Mouse (Mus musculus): ENCODE data around the gene Gatc.
"Not testable (repeated sequence)": the region's sequence is repeated elsewhere in the genome, so short reads cannot be mapped to it uniquely, and the experiment has no call there.

Gene Gatc

DNA sequence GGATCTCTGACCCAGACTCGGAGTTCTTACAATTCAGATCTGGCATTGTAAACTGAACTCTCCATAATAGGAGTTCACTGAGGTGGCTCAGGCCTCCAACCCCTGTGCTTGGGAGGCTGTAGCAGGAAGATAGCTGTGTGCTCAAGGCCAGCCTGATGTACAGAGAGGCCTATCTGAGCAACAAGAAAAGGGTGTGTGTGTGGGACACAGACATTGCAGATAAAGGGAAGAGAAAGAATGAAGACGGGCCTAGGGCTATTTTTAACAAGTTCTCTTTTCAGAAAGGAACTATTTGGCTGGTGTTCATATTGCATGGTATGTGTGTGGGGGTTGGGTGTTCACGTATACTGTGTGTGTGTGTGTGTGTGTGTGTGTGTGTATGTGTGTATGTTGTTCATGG lies 7.4 kb downstream of the Gatc start:
- no peak for DNase-seq (ENCODE audit: low read depth in 1 of 2, low spot score in 2 of 2)

DNA sequence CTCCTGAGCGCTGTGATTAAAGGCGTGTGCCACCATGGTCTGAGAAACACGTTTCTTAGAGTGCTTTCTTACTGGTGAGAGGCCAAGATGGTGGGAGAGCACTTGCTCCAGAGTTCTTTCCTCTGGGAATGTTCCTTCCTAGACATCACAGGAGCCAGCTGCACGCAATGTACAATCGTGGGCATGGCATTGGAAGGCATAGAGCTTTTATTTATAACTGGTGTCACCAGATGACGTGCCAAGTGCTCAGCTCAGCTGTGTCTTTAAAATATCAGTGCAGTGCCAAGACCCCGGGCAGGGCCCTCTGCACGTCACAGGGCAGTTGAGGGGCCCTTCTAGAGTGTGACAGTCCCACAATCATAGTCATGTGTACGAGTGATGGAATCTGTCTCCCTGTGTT lies 10.0 kb downstream of the Gatc start:
- DNase-seq (ENCODE audit: low read depth in 1 of 2, low spot score in 2 of 2) = no peak

DNA sequence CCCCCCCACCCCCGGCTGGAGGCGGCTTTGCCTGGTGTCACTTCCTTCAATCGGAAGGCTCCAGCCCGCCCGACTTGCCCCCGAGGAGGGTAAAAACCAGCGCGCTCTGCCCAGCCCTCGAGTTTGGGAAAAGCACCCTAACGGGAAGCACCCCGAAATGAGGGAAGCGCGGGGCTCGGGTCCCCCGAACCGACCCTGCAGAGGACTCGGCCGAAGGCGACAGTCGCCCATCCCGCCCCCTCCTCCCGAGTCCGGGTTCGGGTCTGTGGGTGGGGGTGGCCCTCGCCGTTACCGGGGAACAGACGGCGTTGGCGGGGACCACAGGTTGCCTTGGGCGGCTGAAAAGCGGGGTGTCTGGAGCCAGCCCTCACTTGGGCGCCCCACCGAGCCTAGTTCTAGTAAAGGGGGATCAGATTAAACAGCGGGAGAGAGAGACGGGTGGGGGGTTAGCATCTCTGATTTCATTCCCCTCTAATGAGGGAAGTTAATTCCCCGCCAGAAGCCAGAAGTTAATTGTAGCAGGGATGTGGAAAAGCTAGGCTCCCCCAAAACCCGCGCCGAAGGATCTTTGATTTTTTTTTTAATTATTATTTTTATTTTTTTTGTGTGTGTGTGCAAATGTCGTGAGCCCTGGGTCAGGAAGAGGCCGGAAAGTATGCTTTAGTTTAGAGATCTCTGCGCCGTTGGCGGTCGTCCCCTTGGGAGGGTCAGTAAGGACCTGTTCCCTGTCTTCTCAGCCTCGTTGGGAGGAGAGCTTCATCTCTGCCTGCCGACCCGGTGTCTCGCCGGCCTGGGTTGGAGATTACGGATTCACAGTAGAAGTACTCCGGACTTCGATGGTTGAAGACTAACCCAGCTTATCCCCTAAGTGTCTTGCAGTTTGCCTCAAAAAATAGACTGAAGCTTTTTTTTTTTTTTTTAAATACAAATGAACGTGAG lies 13.1 kb downstream of the Gatc start:
- DNase-seq (ENCODE audit: low read depth in 1 of 2, low spot score in 2 of 2) = peak in 1 of 2 experiments; percentile 8

DNA sequence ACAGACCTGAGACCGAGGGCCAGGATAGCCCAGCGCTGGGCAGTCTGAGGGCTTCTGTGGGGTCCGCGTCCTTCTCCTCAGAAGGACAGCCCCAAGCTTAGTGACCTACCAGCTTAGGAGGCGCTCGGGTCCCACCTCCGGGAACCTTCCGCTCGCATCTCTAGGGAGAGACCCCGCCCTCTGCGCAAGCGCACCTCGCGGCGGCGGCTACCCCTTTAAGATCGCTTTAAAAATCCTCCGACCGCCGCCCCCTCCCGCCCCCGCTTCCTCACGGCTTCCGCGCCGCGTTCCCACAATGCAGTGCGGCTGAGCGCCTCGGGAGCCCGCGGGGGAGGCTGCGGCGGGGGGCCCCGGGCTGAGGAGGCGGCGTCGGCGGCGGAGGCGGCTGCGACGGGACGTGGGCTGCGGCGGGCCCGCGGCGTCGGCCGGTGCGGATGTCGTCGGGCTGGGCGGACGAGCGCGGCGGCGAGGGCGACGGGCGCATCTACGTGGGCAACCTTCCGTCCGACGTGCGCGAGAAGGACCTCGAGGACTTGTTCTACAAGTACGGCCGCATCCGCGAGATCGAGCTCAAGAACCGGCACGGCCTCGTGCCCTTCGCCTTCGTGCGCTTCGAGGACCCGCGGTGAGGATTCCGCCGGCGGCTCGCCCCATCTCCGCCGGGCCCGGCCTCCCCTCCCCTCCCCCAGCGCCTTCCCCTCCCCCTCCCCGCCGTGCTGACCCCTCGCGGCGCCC lies 13.9 kb downstream of the Gatc start, which contains the start of gene Srsf9:
Gene Srsf9 (plus strand): TSS at position 303 of the 735 bp plus-strand sequence.
- peak; percentile 70 to 88 for DNase-seq (ENCODE audit: low read depth in 1 of 2, low spot score in 2 of 2)

DNA sequence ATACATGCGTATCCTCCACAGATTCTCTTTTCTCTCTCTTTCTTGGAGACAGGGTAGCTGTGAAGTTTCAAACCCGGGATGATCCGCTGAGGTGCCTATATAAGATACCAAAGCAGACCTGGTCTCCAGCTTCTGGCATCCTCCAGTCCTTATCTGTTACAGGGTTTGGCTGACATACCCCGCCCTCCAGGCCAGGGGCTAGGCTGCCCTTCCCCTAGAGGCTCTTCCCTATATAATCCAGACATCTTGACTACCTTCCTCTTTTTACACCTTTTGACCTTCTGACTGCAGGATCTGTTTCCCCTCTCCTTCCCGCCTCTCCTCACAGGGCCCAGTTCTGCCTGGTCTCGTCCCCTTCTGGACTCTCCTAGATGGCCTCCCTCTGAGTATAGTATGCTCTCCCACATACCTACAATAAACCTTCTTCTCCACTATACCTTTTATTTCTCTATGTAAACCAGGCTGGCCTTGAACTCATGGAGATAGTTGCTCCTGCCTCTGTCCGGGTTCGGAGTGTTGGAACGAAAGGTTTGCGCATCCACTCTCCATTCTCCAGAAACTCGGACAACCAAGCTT lies 14.6 kb downstream of the Gatc start:
- no peak for DNase-seq (ENCODE audit: low read depth in 1 of 2, low spot score in 2 of 2)

DNA sequence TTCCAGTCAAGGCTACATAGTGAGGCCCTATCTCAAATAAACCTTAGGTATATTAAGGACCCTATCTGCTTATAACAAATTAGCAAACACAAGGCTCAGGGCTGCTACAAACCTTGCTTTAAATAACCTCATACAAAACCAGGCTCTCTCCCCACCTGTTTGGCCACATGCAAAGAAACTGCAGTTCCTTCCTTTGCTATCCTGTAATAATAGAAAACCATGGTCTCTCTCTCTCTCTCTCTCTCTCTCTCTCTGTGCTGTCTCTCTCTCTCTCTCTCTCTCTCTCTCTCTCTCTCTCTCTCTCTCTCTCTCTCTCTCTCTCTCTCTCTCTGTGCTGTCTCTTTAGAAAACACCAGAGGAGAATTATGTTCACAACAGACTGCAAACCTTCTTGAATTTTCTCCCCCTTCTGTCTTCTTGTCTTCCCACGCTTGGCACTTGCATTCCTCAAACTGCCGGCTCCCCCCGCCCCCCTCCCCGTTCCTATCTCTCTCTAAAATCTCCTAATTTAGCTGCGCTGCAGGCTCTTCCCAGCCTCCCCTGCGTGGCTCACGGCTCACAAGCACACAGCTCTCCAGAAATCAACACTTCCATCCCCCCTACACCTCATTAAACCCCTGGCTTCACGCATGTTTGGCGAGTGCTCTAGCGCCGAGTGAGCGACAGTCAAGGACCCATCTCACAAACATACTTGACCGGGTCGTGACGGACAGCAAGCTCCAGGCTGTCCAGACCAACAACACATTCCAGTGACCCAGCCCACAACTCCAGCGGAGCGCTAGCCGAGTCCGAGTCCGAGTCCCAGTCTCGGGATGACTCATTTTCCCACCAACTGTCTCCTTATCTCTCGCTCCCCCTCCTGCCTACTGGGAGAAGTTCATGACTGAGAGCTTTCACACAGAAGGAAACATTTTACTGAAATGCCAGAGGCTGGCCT lies 21.7 kb downstream of the Gatc start:
- peak in 1 of 2 experiments; percentile 42 for DNase-seq (ENCODE audit: low read depth in 1 of 2, low spot score in 2 of 2)

DNA sequence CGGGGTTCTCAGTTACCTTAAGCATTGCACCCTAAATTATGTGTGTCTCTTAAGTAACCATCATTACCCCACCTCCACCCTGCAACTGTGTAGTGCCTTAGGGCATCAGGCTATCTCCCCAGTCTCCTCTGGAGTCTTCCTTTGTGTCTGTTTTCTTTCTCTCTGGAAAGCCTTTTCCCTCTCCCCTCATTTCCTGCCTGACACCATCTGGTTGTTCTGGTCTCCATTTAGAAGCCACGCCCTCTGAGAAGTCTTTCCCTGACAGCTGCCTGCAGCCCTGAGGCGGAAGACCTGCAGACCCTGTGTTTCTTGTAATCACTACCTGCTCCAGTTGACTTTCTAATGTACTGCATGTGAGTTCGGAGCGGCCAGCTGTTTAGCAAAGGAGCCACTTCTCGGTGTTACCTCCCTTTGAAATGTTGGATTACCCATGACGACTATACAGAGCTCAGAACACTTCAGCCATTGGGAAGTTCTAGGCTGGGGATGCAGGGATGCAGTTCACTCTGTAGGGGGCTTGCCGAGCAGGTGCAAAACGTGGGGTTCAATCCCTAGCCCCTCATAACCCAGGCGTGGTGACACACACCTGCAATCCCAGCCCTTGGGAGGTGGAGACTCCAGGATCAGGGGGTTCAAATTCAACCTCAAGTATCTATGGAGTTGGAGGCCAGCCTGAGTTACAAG lies 23.2 kb downstream of the Gatc start:
- no peak for DNase-seq (ENCODE audit: low read depth in 1 of 2, low spot score in 2 of 2)

DNA sequence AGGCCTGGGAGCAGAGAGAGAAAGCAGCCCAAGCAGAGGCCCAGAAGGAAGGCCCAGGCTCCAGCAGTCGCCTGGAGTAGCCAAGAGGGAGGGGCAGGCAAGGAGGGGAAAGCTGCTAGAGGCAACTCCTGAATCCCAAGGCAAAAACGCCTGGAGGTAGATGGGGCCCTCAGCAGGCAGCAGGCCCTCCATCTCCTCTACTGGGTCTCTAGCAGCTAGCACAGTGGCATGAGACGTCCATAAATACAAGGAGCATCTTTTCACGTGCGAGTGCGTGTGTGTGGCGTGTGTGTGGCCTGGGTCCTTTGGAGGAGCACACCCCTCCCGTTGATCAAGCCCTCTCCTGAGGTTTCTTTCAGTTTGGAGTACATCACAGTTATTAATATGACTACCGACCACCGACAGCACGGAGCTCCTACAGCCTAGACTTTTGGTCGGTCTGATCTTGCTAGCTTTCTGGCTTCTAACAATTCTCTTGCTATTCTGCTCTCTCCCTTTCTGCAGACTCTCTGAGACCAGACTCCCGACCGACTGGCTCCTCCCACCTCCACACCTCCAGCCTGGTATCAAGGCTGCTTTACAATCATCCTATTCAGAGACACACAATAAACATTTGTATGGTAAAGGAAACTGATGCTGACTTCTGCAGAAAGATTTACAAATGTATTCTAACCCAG lies 23.9 kb downstream of the Gatc start:
- DNase-seq (ENCODE audit: low read depth in 1 of 2, low spot score in 2 of 2) = no peak

DNA sequence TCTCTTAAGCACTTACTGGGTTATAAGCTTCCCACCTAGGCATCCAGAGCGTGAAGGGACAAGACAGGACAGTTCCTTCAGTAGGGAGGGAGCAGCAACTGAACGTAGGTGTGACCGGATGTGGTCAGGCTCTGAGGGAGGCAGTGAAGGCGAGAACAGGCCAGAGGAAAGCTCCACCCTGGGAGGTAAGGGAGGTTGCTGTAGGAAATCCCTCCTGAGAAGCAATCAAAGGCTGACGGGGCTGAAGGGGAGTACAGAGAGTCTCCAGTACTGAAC lies 27.4 kb downstream of the Gatc start:
- no peak for DNase-seq (ENCODE audit: low read depth in 1 of 2, low spot score in 2 of 2)

DNA sequence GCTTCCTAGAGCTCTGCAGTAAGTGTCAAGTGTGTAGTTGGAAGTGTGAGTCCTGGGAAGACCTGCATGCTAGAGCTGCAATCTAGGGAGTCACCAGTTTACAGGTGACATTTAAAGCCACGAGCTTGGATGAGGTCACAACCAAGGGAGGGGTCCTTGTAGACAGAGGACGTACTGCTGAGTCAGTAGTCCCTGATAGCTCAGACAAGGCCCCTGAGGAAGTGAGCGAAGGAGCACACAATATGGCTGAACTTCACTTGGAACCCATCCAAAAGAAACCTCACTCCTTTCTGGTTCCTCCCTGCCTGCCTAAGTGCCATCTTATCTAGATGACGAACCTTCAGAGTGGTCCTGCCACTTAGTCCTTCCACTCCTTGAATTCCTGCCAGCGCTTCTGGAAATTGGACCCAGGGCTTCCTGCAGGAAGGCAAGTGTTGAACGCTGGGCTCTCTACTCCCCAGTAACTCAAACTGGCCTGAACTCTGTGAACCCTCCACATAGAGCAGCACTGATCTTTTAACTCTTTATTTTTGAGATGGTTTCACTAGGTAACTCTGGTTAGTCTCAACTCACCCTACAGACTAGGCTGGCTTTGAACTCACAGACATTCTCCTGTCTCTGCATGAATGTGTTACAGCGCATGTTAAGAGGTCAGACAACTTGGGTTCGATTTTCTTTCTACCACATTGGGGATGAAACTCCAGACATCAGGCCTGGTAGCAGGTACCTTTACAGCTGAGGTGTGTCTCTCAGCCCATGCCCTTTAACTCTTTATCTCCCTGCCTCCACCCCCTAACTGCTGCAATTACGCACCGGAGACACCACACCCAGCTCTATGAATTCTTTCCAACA lies 27.9 kb downstream of the Gatc start:
- DNase-seq (ENCODE audit: low read depth in 1 of 2, low spot score in 2 of 2) = peak in 1 of 2 experiments; percentile 8

DNA sequence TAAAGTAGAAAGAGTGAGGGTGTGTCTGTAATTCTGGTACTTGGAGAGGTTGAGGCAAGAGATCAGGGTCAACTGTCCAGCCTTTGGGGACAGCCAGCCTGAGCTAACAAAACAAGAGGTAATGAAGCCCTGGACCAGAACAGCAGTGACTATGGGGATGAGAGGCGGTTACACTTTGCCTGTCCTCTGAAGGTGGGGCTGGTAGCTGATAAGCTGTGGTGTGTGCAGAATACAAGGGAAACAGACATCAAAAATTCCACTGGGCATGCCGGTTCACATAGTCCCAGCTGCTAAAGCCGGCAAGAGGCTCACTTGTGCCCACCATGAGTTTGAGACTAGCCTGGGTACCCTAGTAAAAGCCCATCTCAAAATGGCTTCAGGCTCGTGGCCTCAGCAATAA lies 28.6 kb downstream of the Gatc start:
- DNase-seq (ENCODE audit: low read depth in 1 of 2, low spot score in 2 of 2) = no peak

DNA sequence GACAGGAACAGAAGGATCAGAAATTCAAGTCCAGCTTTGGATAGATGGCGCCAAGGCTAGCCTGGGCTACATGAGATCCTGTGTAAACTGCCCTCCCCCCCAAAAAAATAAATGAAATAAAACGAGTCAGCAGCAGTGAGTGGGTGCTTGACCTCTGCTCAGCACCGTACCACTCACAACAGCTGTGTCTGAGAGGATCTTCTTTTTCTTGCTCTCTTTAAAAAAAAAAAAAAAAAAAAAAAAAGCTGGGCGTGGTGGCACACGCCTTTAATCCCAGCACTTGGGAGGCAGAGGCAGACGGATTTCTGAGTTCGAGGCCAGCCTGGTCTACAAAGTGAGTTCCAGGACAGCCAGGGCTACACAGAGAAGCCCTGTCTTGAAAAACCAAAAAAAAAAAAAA lies 38.8 kb downstream of the Gatc start:
- not testable (repeated sequence) for DNase-seq (ENCODE audit: low read depth in 1 of 2, low spot score in 2 of 2)

DNA sequence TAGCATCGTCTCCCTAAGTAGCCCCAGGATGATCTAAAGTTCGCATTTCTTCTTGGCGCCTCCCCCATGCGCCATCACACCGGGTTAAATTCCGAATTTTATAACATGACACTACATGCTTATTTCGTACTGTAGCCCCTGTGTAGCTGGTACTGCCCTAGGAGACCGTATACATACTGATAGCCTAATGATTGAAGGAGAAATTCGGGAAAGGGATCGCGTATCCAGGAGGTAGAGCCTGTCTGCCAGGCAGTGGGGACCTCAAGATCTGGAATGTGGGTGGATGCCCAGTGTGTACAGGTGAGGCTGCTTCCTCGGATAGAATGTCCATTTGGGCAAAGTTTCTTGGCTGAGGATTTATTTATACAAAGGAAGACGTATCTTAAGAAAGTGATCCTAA lies 39.4 kb downstream of the Gatc start:
- DNase-seq (ENCODE audit: low read depth in 1 of 2, low spot score in 2 of 2) = no peak

DNA sequence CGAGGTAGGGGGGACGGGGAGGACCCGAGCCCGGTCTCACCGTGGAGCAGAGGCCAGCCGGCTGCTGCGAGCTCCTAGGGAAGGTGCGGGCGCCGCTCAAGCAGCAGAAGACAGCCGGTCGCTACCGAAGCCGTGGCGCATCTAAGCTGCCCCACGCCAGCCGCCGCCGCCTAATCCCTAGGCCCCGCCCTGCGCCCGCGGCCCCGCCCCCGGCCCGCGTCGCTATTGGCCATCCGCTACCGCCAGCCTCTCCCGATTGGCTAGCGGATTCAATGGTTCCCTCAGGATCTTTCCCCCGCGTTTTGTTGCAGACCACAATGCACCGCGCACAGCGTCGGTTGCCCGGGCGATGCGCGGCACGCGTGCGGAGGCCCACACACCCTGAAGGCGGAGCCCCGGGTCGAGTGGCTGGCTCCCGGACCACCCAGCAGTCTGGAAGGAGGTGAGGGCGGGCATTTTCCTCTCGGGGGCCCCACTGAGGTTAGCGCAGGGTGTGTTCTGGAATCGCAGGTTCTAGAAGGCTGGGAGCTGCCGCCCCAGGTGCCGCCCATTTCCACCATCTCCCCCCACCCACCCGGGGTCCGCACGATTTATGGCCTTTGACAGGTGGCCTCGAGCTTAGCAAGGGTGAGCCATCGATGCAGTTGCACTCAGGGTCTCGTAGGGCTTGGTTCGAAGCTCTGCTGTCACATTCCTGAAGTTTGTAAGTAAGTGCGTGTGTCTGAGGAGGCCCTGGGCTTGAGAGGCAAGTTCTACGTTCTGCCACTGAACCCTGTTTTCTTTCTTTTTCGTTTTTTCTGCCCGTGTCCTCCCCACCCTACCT lies 40.0 kb downstream of the Gatc start, which contains the start of gene Dynll1:
Gene Dynll1 (minus strand): TSS at position 208 of the 823 bp plus-strand sequence.
- DNase-seq (ENCODE audit: low read depth in 1 of 2, low spot score in 2 of 2) = peak; percentile 93 to 98

DNA sequence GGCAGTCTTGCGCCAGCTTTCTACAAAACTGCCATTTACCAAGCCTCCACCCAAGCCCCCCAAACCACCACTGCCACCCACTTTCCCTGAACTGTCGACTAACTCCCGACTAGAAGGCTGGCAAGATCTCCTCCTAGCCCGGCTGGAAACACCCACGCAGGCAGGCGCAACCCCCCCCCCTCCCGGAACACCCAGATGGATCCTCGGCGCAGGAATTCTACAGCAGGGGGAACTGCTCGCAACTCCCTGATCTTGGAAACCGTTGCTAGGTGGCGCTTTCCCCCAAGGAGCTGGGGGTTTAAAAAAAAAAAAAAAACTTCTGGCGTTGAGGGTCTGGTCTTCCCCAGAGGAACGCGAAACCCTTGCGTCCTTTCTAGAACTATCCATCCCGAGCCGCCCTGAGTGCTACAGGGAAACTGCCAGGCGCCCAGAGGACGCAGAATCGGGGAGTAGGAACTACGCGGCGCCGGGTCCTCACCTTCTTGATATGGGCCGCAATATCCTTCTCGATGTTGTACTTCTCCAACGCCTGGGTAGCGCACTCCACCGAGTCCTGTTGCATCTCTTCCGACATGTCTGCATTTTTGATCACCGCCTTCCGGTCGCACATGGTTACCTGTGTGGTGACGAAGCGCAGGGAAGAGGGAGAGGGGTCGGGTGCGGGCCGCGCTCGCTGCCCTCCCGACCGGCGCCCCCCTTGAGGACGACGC lies 40.8 kb downstream of the Gatc start:
- DNase-seq (ENCODE audit: low read depth in 1 of 2, low spot score in 2 of 2) = peak in 1 of 2 experiments; percentile 12

DNA sequence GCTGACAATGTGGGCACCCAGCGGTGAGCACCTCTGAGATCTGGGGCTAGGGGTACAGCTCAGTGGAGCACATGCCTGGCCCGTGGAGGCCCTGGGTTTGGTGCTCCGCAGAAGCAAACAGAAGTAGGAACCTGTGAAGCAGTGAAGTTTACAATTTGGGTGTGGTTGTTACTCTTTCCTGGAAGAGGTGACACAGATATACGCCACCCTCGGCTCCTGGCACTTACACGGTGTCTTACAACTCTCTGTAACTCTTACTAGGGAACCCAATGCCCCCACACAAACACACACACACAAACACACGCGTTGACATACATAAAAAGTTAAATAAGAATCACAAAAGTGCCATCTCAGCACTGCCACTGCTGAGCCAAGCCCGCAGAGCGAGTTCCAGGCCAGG lies 44.6 kb downstream of the Gatc start:
- no peak for DNase-seq (ENCODE audit: low read depth in 1 of 2, low spot score in 2 of 2)

DNA sequence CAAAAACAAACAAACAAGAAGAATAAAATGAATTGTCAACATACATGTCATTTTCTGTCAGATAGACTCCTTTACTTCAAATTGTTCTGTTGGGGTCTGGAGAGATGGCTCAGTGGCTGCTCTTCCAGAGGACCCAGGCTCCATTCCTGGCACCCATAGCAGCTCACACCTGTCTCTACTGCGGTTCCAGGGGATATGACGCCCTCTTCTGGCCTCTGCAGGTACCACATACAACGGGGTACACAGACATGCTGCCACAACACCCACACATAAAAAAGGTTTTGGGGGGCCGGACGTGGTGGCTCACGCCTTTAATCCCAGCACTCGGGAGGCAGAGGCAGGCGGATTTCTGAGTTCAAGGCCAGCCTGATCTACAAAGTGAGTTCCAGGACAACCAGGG lies 46.8 kb downstream of the Gatc start:
- no peak for DNase-seq (ENCODE audit: low read depth in 1 of 2, low spot score in 2 of 2)
